Mouse (Mus musculus): ENCODE measurements around the gene Nyap1. TPM values are rescaled to one million over a fixed set of nuclear protein-coding genes. Genes with fewer than 3 reads are reported as not detected.

The Nyap1 gene
- polyA plus RNA-seq, 1 experiment from 2014 or later: 42.3 TPM

DNA sequence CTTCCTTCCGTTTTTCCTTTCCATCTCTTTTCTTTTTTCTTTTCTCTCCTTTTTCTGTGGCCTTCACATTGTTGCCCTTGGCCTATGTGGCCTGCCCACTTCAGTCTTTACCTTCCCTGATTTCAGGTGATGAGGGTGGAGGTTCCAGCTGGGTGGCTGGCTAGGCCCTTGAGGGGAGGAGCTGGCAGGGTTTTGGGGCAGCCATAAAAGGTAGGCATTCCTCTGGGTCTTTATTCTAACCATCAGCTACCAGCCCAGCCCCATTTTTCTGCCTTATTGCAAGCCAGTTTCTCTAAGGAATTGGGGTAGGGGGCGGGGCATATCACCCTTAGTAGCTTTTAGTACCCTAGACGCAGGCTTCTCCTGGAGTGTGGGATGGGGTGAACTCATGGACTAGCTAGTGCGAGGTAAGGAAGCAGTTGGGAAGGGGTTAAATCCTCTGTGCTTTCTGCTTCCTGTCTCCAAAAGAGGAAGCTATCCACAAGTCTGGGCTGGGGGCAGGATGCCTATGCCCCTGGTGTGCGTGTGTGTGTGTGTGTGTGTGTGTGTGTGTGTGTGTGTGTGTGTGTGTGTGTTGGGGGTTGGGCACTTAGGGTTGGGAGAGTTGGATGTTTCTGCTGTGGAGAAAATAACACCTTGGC lies 6.8 kb upstream of the Nyap1 start:
- peaks cover 44% of the 10 kb centered on the region for H3K4me1 ChIP-seq (replicated peaks)
- H3K4me2 ChIP-seq (replicated peaks): peak overlapping the region; percentile 99
- H3K36me3 ChIP-seq: peaks cover 26% of the 10 kb centered on the region

DNA sequence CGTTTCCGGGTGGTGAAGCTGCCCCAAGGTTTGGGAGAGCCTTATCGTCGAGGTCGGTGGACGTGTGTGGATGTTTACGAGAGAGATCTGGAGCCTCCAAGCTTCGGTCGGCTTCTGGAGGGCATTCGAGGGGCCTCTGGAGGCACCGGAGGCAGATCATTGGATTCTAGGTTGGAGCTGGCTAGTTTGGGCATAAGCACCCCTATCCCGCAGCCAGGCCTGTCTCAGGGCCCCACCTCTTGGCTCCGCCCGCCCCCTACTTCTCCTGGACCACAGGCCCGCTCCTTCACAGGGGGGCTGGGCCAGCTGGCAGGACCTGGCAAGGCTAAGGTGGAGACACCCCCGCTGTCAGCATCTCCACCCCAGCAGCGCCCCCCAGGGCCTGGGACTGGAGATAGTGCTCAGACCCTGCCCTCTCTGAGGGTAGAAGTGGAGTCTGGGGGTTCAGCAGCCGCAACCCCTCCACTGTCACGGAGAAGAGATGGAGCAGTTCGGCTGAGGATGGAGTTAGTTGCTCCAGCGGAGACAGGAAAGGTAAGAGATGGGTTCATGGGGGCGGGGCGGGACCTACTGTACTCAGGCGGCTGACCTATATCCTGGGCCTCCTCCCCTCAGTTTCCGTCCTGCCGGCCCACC lies 6.0 kb upstream of the Nyap1 start:
- 0 out of 2 replicates have a peak, but pooled peaks have one; percentile 2 for ATAC-seq
- Histone ChIP-seq H3K4me3 (replicated peaks) (peak overlapping the region; percentile 65), H3K9ac (replicated peaks) (peak overlapping the region; percentile 83), H3K27ac (peak overlapping the region; percentile 93; the same call in 1 of the 2 replicates), H3K4me1 (replicated peaks) (peaks cover 44% of the 10 kb centered on the region), H3K4me2 (replicated peaks) (peak overlapping the region; percentile 99), H3K9me3 (no peaks in the 10 kb centered on the region), H3K27me3 (no peaks in the 10 kb centered on the region), H3K36me3 (peaks cover 19% of the 10 kb centered on the region)
- WGBS: 4% methylated on average over 26 of the region's 26 CpGs

More for the DNA sequence above, 6.8 kb upstream of the Nyap1 start:
- no peaks in the 10 kb centered on the region for H3K27me3 ChIP-seq
- no peaks in the 10 kb centered on the region for H3K9me3 ChIP-seq
- 51% methylated on average over 5 of the region's 5 CpGs for WGBS
- H3K4me3 ChIP-seq (replicated peaks): peak overlapping the region; percentile 65
- ATAC-seq: no peak
- peak overlapping the region; percentile 56 for H3K27ac ChIP-seq
- peak overlapping the region; percentile 59 for H3K9ac ChIP-seq (replicated peaks)

DNA sequence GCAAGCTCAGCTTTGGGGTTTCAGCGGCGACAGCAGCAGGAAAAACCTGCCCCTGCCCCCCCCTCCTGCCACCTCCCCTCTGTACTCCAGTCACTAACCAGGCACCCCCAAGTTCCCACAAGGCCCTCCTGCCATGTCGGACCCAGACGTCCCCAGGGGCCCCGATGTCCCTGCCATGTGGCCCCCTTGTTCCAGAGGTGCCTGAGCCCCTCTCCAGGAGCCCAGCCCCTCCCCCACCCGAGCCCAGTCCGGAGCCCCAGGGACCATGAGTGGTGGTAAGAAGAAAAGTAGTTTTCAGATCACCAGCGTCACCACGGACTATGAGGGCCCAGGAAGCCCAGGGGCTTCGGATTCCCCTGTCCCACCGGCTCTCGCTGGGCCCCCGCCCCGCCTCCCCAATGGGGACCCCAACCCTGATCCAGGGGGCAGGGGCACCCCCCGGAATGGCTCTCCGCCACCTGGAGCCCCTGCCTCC lies 5.5 kb upstream of the Nyap1 start:
- Histone ChIP-seq H3K9me3 (no peaks in the 10 kb centered on the region), H3K9ac (replicated peaks) (peak overlapping the region; percentile 83)

DNA sequence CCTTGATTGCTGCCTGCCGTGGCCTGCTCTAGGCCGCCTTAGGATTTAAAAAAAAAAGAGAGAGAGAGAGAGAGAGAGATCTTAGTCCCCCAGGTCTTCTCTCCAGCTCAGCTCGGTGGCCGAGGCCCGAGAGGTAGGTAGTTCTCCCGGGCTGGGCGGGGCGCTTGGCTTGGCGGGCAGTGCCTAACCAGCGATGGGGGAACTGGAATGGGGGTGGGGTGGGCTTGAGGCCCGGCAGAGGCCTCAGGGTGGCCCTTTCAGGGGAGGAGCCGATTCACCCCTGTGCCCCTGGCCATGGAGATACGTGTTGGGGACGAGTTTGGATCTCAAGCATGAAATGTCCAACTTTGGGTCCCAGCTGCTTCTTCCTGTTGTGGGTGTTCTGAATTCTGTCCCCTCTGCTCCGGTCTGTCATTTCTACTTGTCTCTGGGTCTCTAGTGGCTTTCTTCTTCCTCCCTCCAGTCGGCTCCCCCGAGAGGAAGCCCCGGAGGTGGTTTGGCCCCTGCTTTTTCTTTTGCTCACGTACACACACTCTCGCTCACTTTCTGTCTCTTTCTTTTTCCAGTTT lies 5.0 kb upstream of the Nyap1 start:
- Histone ChIP-seq H3K36me3 (peaks cover 8% of the 10 kb centered on the region), H3K27ac (peak overlapping the region; percentile 93), H3K9me3 (no peaks in the 10 kb centered on the region), H3K4me2 (replicated peaks) (peak overlapping the region; percentile 99), H3K27me3 (no peaks in the 10 kb centered on the region), H3K9ac (replicated peaks) (peak overlapping the region; percentile 83), H3K4me1 (replicated peaks) (peaks cover 52% of the 10 kb centered on the region), H3K4me3 (replicated peaks) (peak overlapping the region; percentile 65)
- WGBS: 0% methylated on average over 18 of the region's 20 CpGs
- peak; percentile 31; the same call in 1 of the 2 replicates for ATAC-seq

More for the DNA sequence above, 5.5 kb upstream of the Nyap1 start:
- no peaks in the 10 kb centered on the region for H3K27me3 ChIP-seq
- ATAC-seq: no peak
- WGBS: under 1% methylated on average over 16 of the region's 16 CpGs
- peaks cover 13% of the 10 kb centered on the region for H3K36me3 ChIP-seq
- peaks cover 47% of the 10 kb centered on the region for H3K4me1 ChIP-seq (replicated peaks)
- peak overlapping the region; percentile 93 for H3K27ac ChIP-seq
- H3K4me2 ChIP-seq (replicated peaks): peak overlapping the region; percentile 99
- peak overlapping the region; percentile 65 for H3K4me3 ChIP-seq (replicated peaks)

DNA sequence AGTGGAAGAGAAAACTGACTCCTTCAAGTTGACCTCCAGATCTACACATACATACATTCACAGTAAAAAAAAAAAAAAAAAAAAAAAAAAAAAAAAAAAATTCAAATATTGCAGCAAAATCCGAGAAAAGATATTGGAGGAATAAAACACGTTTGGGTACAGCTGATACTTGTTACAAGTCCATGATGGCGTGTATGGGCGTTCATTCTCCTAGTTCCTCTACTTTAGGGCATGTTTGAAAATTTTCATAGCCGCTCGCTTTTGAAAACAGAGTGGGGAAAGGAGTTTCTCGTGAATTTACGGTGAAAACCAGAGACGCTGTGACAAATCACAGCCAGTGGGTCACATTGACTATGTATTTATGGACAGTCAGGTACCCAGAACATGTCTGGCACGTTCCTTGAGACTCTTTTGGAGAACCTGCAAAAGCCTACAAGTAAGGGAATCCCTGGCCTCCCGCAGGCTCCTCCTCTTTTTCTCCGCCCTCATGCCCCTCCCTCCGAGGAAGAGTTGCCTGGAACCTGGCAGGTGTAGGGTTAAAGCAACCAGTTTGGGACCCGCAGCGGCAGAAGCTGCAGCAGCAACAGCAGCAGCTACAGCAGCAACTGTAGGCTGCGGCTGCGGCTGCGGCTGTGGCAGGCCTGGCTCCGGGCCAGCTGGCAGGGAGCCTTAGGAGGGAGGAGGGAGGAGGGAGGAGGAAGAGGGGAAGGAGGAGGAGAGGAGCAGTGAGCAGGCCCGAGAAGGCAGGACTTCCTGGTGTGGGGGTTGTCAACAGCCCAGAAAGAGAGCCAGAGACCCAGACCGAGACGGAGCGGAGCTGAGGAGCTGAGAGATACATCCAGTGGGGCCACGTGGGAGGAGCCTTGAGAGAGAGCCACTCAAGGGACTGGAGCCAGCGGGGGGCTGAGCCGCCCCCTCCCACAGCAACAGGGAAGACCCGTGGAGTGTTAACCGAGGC lies 4.1 kb upstream of the Nyap1 start, which contains the start of gene Tsc22d4:
Gene Tsc22d4, plus strand, starts transcription at position 517 of the 958 bp plus-strand sequence.
- 6% methylated on average over 28 of the region's 28 CpGs for WGBS
- Histone ChIP-seq H3K9me3 (no peaks in the 10 kb centered on the region), H3K4me3 (replicated peaks) (peak within 1 kb of the TSS; percentile 65), H3K27ac (peak within 1 kb of the TSS; percentile 93), H3K27me3 (no peaks in the 10 kb centered on the region), H3K9ac (replicated peaks) (peak within 1 kb of the TSS; percentile 83), H3K4me2 (replicated peaks) (peak within 1 kb of the TSS; percentile 99), H3K4me1 (replicated peaks) (peaks cover 53% of the 10 kb centered on the region), H3K36me3 (no peaks in the 10 kb centered on the region)
- peak; percentile 83 for ATAC-seq

DNA sequence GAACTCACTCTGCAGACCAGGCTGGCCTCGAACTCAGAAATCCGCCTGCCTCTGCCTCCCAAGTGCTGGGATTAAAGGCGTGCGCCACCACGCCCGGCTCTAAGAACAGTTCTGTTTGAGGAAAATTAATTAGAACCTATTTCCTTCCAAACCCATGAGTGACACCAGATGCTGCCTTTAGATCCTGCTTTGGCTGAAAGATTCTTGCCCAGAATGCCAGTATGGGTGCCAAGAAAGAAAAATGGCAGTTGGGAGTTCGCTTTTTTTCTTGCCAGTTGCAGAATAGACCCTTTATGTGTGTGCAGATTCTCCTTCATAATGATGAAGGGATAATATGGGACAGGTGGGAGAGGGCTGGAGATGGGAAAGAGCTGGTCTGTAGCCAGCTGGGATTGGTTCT lies 2.8 kb upstream of the Nyap1 start:
- no peaks in the 10 kb centered on the region for H3K27me3 ChIP-seq
- peaks cover 61% of the 10 kb centered on the region for H3K4me1 ChIP-seq (replicated peaks)
- H3K9ac ChIP-seq (replicated peaks): no peak overlapping the region
- no peak for ATAC-seq
- no peak overlapping the region for H3K27ac ChIP-seq
- no peak overlapping the region; the same call in 1 of the 2 replicates for H3K4me2 ChIP-seq (replicated peaks)
- WGBS: 95% methylated on average over 7 of the region's 7 CpGs
- H3K4me3 ChIP-seq (replicated peaks): no peak overlapping the region
- H3K36me3 ChIP-seq: no peaks in the 10 kb centered on the region
- H3K9me3 ChIP-seq: no peaks in the 10 kb centered on the region

DNA sequence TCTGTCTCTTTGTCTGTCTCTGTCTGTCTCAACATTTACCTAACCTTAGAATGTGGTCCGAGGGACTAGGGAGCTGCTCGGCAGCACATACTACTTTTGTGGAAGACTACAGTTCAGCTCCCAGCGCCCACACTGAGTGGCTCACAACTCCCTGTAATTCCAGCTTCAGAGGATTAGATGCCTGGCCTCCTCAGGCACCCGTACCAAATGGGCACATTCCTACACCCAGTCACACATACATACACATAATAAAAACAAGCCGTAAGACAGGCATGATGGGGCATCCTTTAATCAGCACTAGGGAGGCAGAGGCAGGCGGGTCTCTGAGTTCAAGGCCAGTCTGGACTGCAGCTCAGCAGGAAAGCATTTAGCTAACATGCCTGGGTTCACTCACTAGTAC lies 1.4 kb upstream of the Nyap1 start:
- peaks cover 5% of the 10 kb centered on the region for H3K36me3 ChIP-seq
- no peak overlapping the region for H3K27ac ChIP-seq
- no peak for ATAC-seq
- WGBS: 94% methylated on average over 6 of the region's 6 CpGs
- H3K27me3 ChIP-seq: no peaks in the 10 kb centered on the region
- H3K4me1 ChIP-seq (replicated peaks): peaks cover 61% of the 10 kb centered on the region
- no peak overlapping the region for H3K4me3 ChIP-seq (replicated peaks)
- H3K9me3 ChIP-seq: no peaks in the 10 kb centered on the region
- H3K9ac ChIP-seq (replicated peaks): no peak overlapping the region
- no peak overlapping the region for H3K4me2 ChIP-seq (replicated peaks)

DNA sequence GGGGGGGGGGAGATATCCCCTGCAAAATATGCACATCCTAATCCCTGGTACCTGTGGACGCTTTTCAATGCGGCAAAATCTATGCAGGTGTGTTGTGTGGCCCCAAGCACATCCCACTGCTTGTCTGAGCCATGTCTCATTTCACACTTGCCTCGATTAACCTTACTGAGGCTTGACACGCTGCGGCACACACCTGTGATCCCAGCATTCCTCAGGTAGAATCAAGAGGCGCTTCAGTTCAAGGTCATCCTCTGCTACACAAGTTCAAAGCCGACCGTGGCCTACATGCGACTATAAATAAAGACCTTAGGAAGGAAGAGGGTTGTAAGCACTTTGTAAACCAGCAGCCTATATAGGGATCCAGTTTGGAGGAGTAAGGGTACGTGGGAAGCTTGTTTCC lies 641 bp upstream of the Nyap1 start:
- WGBS: 75% methylated on average over 10 of the region's 10 CpGs
- Histone ChIP-seq H3K4me3 (replicated peaks) (peak overlapping the region; percentile 78), H3K36me3 (peaks cover 11% of the 10 kb centered on the region), H3K27ac (no peak overlapping the region), H3K4me2 (replicated peaks) (peak overlapping the region; percentile 95), H3K4me1 (replicated peaks) (peaks cover 60% of the 10 kb centered on the region), H3K9me3 (no peaks in the 10 kb centered on the region), H3K9ac (replicated peaks) (no peak overlapping the region), H3K27me3 (no peaks in the 10 kb centered on the region)
- ATAC-seq: no peak

DNA sequence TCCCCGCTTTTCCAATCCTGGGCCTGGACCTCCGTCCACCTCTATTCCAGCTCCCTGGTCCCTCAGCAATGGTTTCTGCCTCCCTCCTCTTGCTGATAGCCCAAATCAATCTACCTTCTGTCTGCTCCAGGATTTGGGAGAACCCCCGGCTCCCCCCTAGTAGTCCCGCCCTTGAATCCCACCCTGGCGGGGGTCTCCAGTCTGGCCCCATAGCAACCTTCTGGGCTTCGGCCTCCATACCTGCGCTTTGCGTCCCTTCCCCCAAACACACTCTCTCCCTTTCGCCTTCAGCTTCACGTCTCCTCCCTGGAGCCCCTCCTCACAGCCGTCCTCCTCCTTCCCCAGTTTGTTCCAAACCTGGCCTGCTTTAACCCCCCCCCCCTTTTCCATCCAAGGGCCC lies 901 bp downstream of the Nyap1 start:
- H3K27me3 ChIP-seq: no peaks in the 10 kb centered on the region
- H3K27ac ChIP-seq: peak overlapping the region; percentile 83
- peak overlapping the region; percentile 92 for H3K9ac ChIP-seq (replicated peaks)
- peak; percentile 25 for ATAC-seq
- H3K4me1 ChIP-seq (replicated peaks): peaks cover 61% of the 10 kb centered on the region
- H3K9me3 ChIP-seq: no peaks in the 10 kb centered on the region
- peak overlapping the region; percentile 78 for H3K4me3 ChIP-seq (replicated peaks)
- H3K4me2 ChIP-seq (replicated peaks): peak overlapping the region; percentile 95
- H3K36me3 ChIP-seq: peaks cover 26% of the 10 kb centered on the region
- WGBS: 5% methylated on average over 11 of the region's 11 CpGs

DNA sequence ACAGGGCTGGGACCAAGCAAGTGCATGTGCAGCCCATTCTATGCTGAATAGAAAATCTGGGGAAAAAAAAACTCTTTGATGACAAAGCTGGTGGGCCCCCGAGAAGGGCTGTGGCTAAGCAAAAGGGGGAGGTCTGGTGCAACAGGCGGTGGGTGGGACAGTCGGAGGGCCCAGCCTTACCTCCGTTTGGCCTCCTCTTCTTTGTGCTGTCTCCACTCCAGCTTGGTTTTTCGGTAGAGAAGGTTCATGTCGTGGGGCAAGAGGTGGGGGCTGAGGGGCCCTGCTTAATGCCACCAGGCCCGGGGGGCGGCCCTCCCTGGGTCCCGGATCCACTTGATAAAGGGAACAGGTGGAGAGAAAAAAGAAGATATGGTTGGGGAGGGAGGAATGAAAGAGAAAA lies 1.9 kb downstream of the Nyap1 start:
- peak overlapping the region; percentile 92 for H3K9ac ChIP-seq (replicated peaks)
- H3K4me3 ChIP-seq (replicated peaks): peak overlapping the region; percentile 78
- H3K27me3 ChIP-seq: no peaks in the 10 kb centered on the region
- no peak for ATAC-seq
- no peaks in the 10 kb centered on the region for H3K9me3 ChIP-seq
- H3K27ac ChIP-seq: peak overlapping the region; percentile 83
- H3K4me1 ChIP-seq (replicated peaks): peaks cover 62% of the 10 kb centered on the region
- peak overlapping the region; percentile 95 for H3K4me2 ChIP-seq (replicated peaks)
- H3K36me3 ChIP-seq: peaks cover 35% of the 10 kb centered on the region
- WGBS: 18% methylated on average over 9 of the region's 9 CpGs

DNA sequence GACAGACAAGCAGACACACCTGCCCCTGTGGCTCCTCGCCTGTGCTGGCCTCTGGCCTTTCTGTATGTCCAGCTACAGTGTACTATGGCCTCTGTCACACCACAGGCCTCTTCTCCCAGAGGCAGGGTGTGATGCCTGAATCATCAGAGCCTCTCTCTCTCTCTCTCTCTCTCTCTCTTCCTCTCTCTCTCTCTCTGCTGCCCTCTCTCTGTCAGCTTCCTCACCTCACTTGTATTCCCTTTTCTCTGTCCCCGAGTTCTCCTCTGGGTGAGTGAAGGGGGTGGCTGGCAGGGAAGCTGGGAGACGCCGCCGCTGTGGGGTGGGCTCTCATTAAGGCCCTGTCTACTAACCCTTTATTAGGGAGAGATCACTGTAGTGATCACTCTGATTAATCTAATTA lies 2.9 kb downstream of the Nyap1 start:
- peak overlapping the region; percentile 92 for H3K9ac ChIP-seq (replicated peaks)
- peak overlapping the region; percentile 95 for H3K4me2 ChIP-seq (replicated peaks)
- H3K36me3 ChIP-seq: peaks cover 35% of the 10 kb centered on the region
- H3K4me1 ChIP-seq (replicated peaks): peaks cover 70% of the 10 kb centered on the region
- no peaks in the 10 kb centered on the region for H3K9me3 ChIP-seq
- peak overlapping the region; percentile 78 for H3K4me3 ChIP-seq (replicated peaks)
- no peaks in the 10 kb centered on the region for H3K27me3 ChIP-seq
- peak overlapping the region; percentile 83 for H3K27ac ChIP-seq
- ATAC-seq: no peak
- 23% methylated on average over 5 of the region's 5 CpGs for WGBS

Data from midbrain, embryonic 13.5 days (tissue).